Mouse (Mus musculus): Measurements from ENCODE around the gene Col6a3. TPM values are rescaled to one million over a fixed set of nuclear protein-coding genes. Genes with fewer than 3 reads are reported as not detected.

The Col6a3 gene
- total RNA-seq, 2 experiments from 2014 or later: not detected

GRCm38 (mm10) chr1:90801067-90801466 lies 42.7 kb downstream of the Col6a3 start:
- no peak for ATAC-seq (replicated peaks; ENCODE audit: poor library complexity, severe bottlenecking)

- no peak for ATAC-seq (replicated peaks; ENCODE audit: poor library complexity, severe bottlenecking)
Observed at GRCm38 (mm10) chr1:90800466-90800865, 43.3 kb downstream of the Col6a3 start.

GRCm38 (mm10) chr1:90797276-90797891 lies 46.4 kb downstream of the Col6a3 start:
- ATAC-seq (replicated peaks; ENCODE audit: poor library complexity, severe bottlenecking): no peak

GRCm38 (mm10) chr1:90793368-90793767 lies 50.4 kb downstream of the Col6a3 start:
- no peak for ATAC-seq (replicated peaks; ENCODE audit: poor library complexity, severe bottlenecking)

DNA sequence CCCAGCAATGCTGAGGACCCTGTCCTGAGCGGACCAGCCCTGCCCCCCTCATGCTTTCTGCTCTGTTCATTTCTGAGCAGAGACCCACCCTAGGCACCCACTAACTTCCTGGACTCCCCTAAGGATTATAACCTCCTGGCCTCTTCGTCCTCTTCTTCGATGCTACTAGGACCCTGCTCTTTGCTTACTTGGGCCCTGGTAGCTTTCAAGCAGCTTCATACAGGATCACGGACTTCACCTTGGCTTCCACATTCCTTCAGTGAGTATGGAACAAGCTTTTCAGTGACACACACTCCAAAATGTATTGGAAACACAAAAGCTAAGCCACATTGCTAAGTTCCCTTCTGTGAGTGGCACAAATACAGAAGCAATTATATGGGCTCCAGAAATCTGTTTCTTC lies 52.8 kb downstream of the Col6a3 start:
- ATAC-seq (replicated peaks; ENCODE audit: poor library complexity, severe bottlenecking): no peak

GRCm38 (mm10) chr1:90789506-90789905 lies 54.3 kb downstream of the Col6a3 start:
- ATAC-seq (replicated peaks; ENCODE audit: poor library complexity, severe bottlenecking): no peak

GRCm38 (mm10) chr1:90780446-90780845 lies 63.3 kb downstream of the Col6a3 start:
- ATAC-seq (replicated peaks; ENCODE audit: poor library complexity, severe bottlenecking): no peak

GRCm38 (mm10) chr1:90779072-90779471 lies 64.7 kb downstream of the Col6a3 start:
- no peak for ATAC-seq (replicated peaks; ENCODE audit: poor library complexity, severe bottlenecking)

GRCm38 (mm10) chr1:90775477-90776241 lies 68.1 kb downstream of the Col6a3 start:
- ATAC-seq (replicated peaks; ENCODE audit: poor library complexity, severe bottlenecking): no peak

DNA sequence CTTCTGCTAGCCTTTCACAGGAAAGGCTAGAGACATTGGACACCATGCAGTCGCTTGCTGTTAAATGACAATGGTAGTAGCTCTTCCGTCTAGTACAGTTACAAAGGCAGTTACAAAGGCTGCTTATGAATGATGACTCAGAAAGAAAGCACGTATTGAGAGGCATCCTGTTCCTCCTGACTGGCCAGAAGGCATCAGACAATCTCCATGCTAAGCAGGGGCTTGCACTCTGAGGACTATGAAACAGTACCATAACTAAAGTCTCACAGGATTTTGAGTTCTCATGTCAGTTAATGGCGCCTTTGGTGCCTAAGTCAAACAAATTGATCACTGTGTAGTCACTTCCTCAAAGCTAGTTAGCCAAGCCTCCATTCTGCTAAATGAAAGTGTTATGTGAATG lies 72.6 kb downstream of the Col6a3 start:
- ATAC-seq (replicated peaks; ENCODE audit: poor library complexity, severe bottlenecking): no peak

- ATAC-seq (replicated peaks; ENCODE audit: poor library complexity, severe bottlenecking): no peak
Observed at GRCm38 (mm10) chr1:90770027-90770426, 73.7 kb downstream of the Col6a3 start.

DNA sequence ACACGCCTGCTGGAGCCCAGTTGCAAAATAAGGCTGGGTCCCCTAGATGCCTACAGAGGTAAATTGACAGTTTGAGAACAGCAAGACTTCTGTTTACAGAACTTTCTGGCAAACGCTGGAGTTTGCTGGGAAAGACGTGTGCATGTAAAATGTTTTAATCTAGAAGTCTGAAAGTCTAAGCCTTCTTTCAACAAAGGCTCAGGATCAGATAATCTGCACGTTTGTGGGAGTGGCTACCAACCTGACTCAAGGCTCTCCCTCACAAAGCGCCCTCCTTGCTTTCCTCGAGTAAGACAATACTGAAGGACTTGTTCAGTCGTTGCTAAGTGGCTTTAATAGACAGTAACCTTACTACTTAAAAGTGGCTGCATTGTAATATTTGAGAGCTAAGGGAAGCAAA lies 74.5 kb downstream of the Col6a3 start:
- ATAC-seq (replicated peaks; ENCODE audit: poor library complexity, severe bottlenecking): no peak

DNA sequence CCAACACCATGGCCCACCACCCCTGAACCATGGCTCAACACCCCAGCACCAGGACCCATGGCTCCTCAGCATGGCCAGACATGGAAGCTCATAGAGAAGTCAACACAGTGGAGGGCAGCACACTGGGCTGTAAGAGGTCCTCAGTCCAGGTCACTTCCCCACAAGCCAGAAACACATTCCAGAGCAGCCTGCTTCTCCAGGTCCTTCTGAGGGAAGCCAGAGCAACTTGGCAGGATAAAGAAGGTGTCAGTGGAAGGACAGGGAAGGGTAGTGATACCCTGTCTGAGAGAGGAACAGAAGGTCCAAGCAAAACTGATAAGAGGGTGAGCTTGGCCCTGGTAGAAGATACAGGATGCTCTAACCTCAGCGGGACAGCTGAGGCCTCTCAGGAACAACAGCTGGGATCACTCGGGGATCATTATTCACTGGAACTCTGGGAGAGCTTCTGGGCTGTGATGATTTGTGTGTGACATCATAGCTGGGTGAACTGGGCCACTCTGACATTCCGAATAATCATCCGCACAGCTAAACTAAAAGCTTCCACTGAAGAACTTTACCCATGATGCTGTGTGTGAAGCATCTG lies 85.6 kb downstream of the Col6a3 start:
- ATAC-seq (replicated peaks; ENCODE audit: poor library complexity, severe bottlenecking): no peak

GRCm38 (mm10) chr1:90753869-90754563 lies 89.8 kb downstream of the Col6a3 start:
- no peak for ATAC-seq (replicated peaks; ENCODE audit: poor library complexity, severe bottlenecking)

- no peak for ATAC-seq (replicated peaks; ENCODE audit: poor library complexity, severe bottlenecking)
Observed at GRCm38 (mm10) chr1:90751221-90751620, 92.5 kb downstream of the Col6a3 start.

- no peak for ATAC-seq (replicated peaks; ENCODE audit: poor library complexity, severe bottlenecking)
Observed at GRCm38 (mm10) chr1:90750169-90750568, 93.6 kb downstream of the Col6a3 start.

GRCm38 (mm10) chr1:90748544-90748943 lies 95.2 kb downstream of the Col6a3 start:
- ATAC-seq (replicated peaks; ENCODE audit: poor library complexity, severe bottlenecking): no peak

DNA sequence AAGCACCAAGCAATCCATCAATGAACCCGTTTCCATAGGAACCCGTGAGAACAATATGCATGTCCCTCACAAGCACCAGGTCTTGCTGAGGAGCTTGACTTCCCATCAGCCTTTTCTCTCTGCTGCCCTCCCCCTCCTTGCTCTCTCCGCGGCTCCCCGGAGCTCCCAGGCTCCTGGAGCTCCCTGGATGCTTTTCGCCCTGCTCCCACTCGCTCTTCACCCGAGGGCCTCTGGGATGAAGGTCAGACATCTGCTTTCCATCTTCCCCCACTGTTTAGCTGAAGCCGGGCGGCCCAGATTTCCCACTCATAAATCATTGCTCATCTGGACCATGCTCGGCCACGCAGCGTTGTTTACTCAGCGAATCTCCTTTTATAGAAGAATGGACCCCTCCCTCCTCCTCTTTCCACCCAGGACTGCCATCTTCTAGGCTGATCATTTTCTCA lies 99.8 kb downstream of the Col6a3 start:
- ATAC-seq (replicated peaks; ENCODE audit: poor library complexity, severe bottlenecking): no peak

GRCm38 (mm10) chr1:90743445-90743844 lies 100.3 kb downstream of the Col6a3 start:
- no peak for ATAC-seq (replicated peaks; ENCODE audit: poor library complexity, severe bottlenecking)

- ATAC-seq (replicated peaks; ENCODE audit: poor library complexity, severe bottlenecking): no peak
Observed at GRCm38 (mm10) chr1:90742641-90743040, 101.1 kb downstream of the Col6a3 start.

Measured in granulocyte monocyte progenitor cell, adult 5-6 weeks (primary cell).